Mouse (Mus musculus) stomach, embryonic 16.5 days (tissue): Measurements from ENCODE around the gene Icam1. TPM values are rescaled to one million over a fixed set of nuclear protein-coding genes. Genes with fewer than 3 reads are reported as not detected.
A peak's percentile ranks its signal among the peaks of the same experiment; 100 is the strongest.
"Not testable (repeated sequence)": the region's sequence is repeated elsewhere in the genome, so short reads cannot be mapped to it uniquely, and the experiment has no call there.

Source experiments
- ATAC-seq: fragments of 200-750 bp; cut with Nextera tagmentation; 2 replicates; pipeline ENCODE4 v1.8.0; 2017; ENCODE audit warnings: moderate number of reproducible peaks, moderate TSS enrichment; ENCODE audit not compliant: insufficient read depth, low FRiP score
- H3K27ac ChIP-seq: fragments of 300-500 bp; sonication (generic); 2 replicates; pipeline ENCODE4 v1.5.1; 2014; ENCODE audit warnings: low read length
- H3K27me3 ChIP-seq: fragments of 300-500 bp; sonication (generic); 2 replicates; pipeline ENCODE4 v1.6.1; 2014; ENCODE audit warnings: low read length, control low read depth, mixed read lengths; ENCODE audit not compliant: control insufficient read depth, insufficient read depth
- H3K36me3 ChIP-seq: fragments of 300-500 bp; sonication (generic); 2 replicates; pipeline ENCODE4 v1.6.1; 2014; ENCODE audit warnings: low read length; ENCODE audit not compliant: control insufficient read depth, insufficient read depth
- H3K4me1 ChIP-seq: fragments of 300-500 bp; sonication (generic); 2 replicates; pipeline ENCODE4 v1.6.1; 2014; ENCODE audit warnings: low read length, control low read depth, mixed read lengths; ENCODE audit not compliant: control insufficient read depth, insufficient read depth
- H3K4me2 ChIP-seq: fragments of 300-500 bp; sonication (generic); 2 replicates; pipeline ENCODE4 v1.6.1; 2014; ENCODE audit warnings: low read depth, low read length, mixed read lengths
- H3K4me3 ChIP-seq: fragments of 300-500 bp; sonication (generic); replicated peaks from 2 replicates; pipeline ENCODE4 v1.5.1; 2014; ENCODE audit warnings: mild to moderate bottlenecking, low read length
- H3K9ac ChIP-seq: fragments of 300-500 bp; sonication (generic); 2 replicates; pipeline ENCODE4 v1.6.1; 2014; ENCODE audit warnings: low read length
- H3K9me3 ChIP-seq: fragments of 300-500 bp; sonication (generic); replicated peaks from 2 replicates; pipeline ENCODE4 v1.6.1; 2016; ENCODE audit warnings: low read length, control low read depth; ENCODE audit not compliant: control insufficient read depth
- WGBS: fragments of 180-500 bp; shearing (Covaris S2); extraction: QIAGEN DNeasy Blood & Tissue Kit; methylation state at CpG from one replicate; pipeline ENCODE4 v1.1.7; 2014; 5-methylcytosine and 5-hydroxymethylcytosine counted together
- polyA plus RNA-seq: library from polyadenylated mRNA; unstranded; fragments of >200 nt; fragmentation: Nextera tagmentation; extraction: Ambion mirVana; gene quantifications from 2 replicates; pipeline ENCODE4 v1.2.1, GENCODE M21; 2015

Gene Icam1
- polyA plus RNA-seq, 1 experiment from 2014 or later, result 15.0 TPM

GRCm38 (mm10) chr9:21043563-21043962 lies 27.8 kb downstream of the Icam1 start:
- H3K36me3 ChIP-seq, result no peaks in the 10 kb centered on the region
- H3K4me2 ChIP-seq, result no peak overlapping the region
- H3K4me1 ChIP-seq, result 0 out of 2 replicates have a peak, but pooled peaks cover 2% of the 10 kb centered on the region
- no peak for ATAC-seq
- no peak overlapping the region for H3K9ac ChIP-seq
- H3K27me3 ChIP-seq, result peaks cover 3% of the 10 kb centered on the region
- no peaks in the 10 kb centered on the region; the same call in 1 of the 2 replicates for H3K9me3 ChIP-seq
- no peak overlapping the region for H3K27ac ChIP-seq
- 78% methylated on average over 4 of the region's 4 CpGs for WGBS
- no peak overlapping the region for H3K4me3 ChIP-seq

- not testable (repeated sequence) for ATAC-seq, H3K4me1 ChIP-seq, H3K36me3 ChIP-seq, H3K27me3 ChIP-seq, H3K4me2 ChIP-seq, H3K9me3 ChIP-seq, H3K27ac ChIP-seq, H3K9ac ChIP-seq, H3K4me3 ChIP-seq
- 50% methylated on average over 1 of the region's 1 CpGs for WGBS
Measured at GRCm38 (mm10) chr9:21044785-21045184, 29.0 kb downstream of the Icam1 start.

- no peak overlapping the region for H3K4me3 ChIP-seq
- no peak for ATAC-seq
- no peaks in the 10 kb centered on the region for H3K36me3 ChIP-seq
- H3K27me3 ChIP-seq, result no peaks in the 10 kb centered on the region
- WGBS, result 71% methylated on average over 3 of the region's 3 CpGs
- no peaks in the 10 kb centered on the region for H3K9me3 ChIP-seq
- no peak overlapping the region for H3K9ac ChIP-seq
- H3K4me1 ChIP-seq, result 0 out of 2 replicates have a peak, but pooled peaks cover 2% of the 10 kb centered on the region
- H3K4me2 ChIP-seq, result no peak overlapping the region
- H3K27ac ChIP-seq, result no peak overlapping the region
Measured at GRCm38 (mm10) chr9:21045235-21045634, 29.4 kb downstream of the Icam1 start.

GRCm38 (mm10) chr9:21051578-21051977 lies 35.8 kb downstream of the Icam1 start:
- Histone ChIP-seq H3K27me3 (no peaks in the 10 kb centered on the region), H3K4me1 (no peaks in the 10 kb centered on the region), H3K4me3 (no peak overlapping the region), H3K36me3 (no peaks in the 10 kb centered on the region), H3K9me3 (no peaks in the 10 kb centered on the region), H3K27ac (no peak overlapping the region), H3K4me2 (no peak overlapping the region), H3K9ac (no peak overlapping the region)
- WGBS, result 60% methylated on average over 10 of the region's 10 CpGs
- ATAC-seq, result no peak

GRCm38 (mm10) chr9:21062928-21063327 lies 47.1 kb downstream of the Icam1 start:
- H3K36me3 ChIP-seq, result peaks cover 3% of the 10 kb centered on the region; the same call in 1 of the 2 replicates
- 97% methylated on average over 2 of the region's 2 CpGs for WGBS
- H3K4me2 ChIP-seq, result no peak overlapping the region
- H3K27me3 ChIP-seq, result no peaks in the 10 kb centered on the region
- no peak overlapping the region for H3K27ac ChIP-seq
- ATAC-seq, result no peak
- H3K9ac ChIP-seq, result no peak overlapping the region
- H3K4me3 ChIP-seq, result no peak overlapping the region
- no peaks in the 10 kb centered on the region for H3K9me3 ChIP-seq
- no peaks in the 10 kb centered on the region for H3K4me1 ChIP-seq

GRCm38 (mm10) chr9:21067006-21067684 lies 51.4 kb downstream of the Icam1 start, which contains the start of gene Zglp1:
Zglp1 (minus strand) TSS chr9:21067093.
- WGBS, result 85% methylated on average over 27 of the region's 27 CpGs
- H3K9me3 ChIP-seq, result no peaks in the 10 kb centered on the region
- H3K4me1 ChIP-seq, result no peaks in the 10 kb centered on the region
- no peak within 1 kb of the TSS for H3K9ac ChIP-seq
- no peaks in the 10 kb centered on the region for H3K27me3 ChIP-seq
- no peak for ATAC-seq
- no peak within 1 kb of the TSS for H3K4me2 ChIP-seq
- H3K36me3 ChIP-seq, result peaks cover 3% of the 10 kb centered on the region; the same call in 1 of the 2 replicates
- no peak within 1 kb of the TSS for H3K27ac ChIP-seq
- no peak within 1 kb of the TSS for H3K4me3 ChIP-seq

GRCm38 (mm10) chr9:21072641-21073040 lies 56.9 kb downstream of the Icam1 start:
- Histone ChIP-seq H3K4me1 (peaks cover 6% of the 10 kb centered on the region), H3K27ac (peak overlapping the region; percentile 63; the same call in 1 of the 2 replicates), H3K4me3 (peak overlapping the region; percentile 69), H3K4me2 (peak overlapping the region; percentile 78), H3K9me3 (no peaks in the 10 kb centered on the region), H3K36me3 (peaks cover 20% of the 10 kb centered on the region; the same call in 1 of the 2 replicates), H3K9ac (peak overlapping the region; percentile 88), H3K27me3 (no peaks in the 10 kb centered on the region)
- WGBS, result 9% methylated on average over 4 of the region's 4 CpGs
- ATAC-seq, result peak; percentile 8; the same call in 1 of the 2 replicates

- Histone ChIP-seq H3K4me1 (peaks cover 6% of the 10 kb centered on the region), H3K4me2 (peak within 1 kb of the TSS; percentile 78), H3K27ac (peak within 1 kb of the TSS; percentile 63; the same call in 1 of the 2 replicates), H3K4me3 (peak within 1 kb of the TSS; percentile 69), H3K27me3 (no peaks in the 10 kb centered on the region), H3K9ac (peak within 1 kb of the TSS; percentile 88), H3K36me3 (peaks cover 22% of the 10 kb centered on the region; the same call in 1 of the 2 replicates), H3K9me3 (no peaks in the 10 kb centered on the region)
- 2% methylated on average over 58 of the region's 58 CpGs for WGBS
- peak; percentile 92 for ATAC-seq
Measured at GRCm38 (mm10) chr9:21073044-21073840, 57.5 kb downstream of the Icam1 start, which contains the start of the genes Gm49373 and Fdx1l. Gm49373 (minus strand) TSS chr9:21073096. Fdx1l (minus strand) TSS chr9:21073614.

GRCm38 (mm10) chr9:21074173-21074572 lies 58.4 kb downstream of the Icam1 start:
- Histone ChIP-seq H3K9me3 (no peaks in the 10 kb centered on the region), H3K36me3 (peaks cover 30% of the 10 kb centered on the region), H3K9ac (0 out of 2 replicates have a peak overlapping the region, but pooled peaks have one; percentile 12), H3K27me3 (no peaks in the 10 kb centered on the region), H3K4me3 (no peak overlapping the region), H3K27ac (no peak overlapping the region), H3K4me1 (peaks cover 6% of the 10 kb centered on the region), H3K4me2 (no peak overlapping the region)
- no peak for ATAC-seq
- WGBS, result 82% methylated on average over 1 of the region's 1 CpGs
